Mouse (Mus musculus) WW6 (cell line): ENCODE measurements around the gene Txnrd2.

Source experiments
- DNase-seq: peaks from one replicate; pipeline ENCODE4 v3.0.0-alpha.2; 2013; ENCODE audit warnings: low read depth, low spot score

Txnrd2 gene

GRCm38 (mm10) chr16:18484794-18485435 lies 58.7 kb downstream of the Txnrd2 start:
- DNase-seq, result no peak

- DNase-seq, result no peak
These were observed 59.9 kb downstream of the Txnrd2 start for GRCm38 (mm10) chr16:18486126-18486525.

- no peak for DNase-seq
These were observed 64.1 kb downstream of the Txnrd2 start for GRCm38 (mm10) chr16:18490281-18490680.

DNA sequence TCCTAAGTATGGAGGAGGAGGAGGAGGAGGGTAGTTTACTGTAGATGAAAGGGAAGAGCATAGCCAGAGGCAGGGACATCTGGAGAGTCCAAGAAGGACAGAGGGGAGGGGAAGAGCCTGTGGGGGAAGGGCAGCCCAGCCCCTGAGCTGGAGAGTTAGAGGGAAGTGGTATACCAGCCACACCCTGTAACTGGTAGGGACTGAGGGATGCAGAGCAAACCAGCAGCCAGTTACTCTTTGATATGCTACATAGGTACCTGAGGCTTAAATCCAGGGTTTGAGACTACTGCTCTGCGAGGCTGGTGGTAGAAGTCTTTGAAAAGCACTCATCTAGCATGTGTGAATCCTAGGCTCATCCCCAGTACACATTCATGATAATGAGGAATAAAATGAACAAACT lies 64.7 kb downstream of the Txnrd2 start:
- no peak for DNase-seq

DNA sequence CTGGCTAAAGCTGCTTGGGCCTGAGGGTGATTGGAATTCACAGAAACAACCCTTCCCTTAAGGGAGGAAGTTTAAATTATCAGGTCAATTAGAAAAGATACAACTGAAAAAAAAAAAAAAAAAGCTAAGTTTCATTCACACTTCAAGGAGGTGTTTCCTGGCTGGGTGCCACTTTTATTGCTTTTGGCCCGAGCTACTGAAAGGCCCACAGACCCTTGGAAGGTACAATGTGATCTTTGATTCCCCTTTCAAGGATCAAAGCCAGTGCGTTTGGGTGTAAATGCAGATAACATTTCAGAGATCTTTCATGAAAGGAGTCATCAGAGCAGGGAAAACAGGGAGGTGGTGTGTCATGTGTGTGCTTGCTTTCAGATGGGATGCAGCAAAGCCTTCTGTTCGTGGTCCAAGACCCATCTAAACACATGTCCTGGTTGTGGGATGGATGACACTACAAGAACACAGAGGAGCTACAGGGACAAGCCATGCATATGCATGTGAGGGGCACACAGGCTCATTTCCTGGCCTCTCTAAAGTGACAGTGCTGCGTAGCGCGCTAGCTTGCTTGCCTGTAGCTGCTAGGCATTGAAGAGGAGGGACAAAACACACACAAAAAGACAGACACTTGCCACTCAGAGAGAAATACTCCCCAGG lies 71.8 kb downstream of the Txnrd2 start:
- DNase-seq, result no peak

- DNase-seq, result peak; percentile 93
These were observed 72.4 kb downstream of the Txnrd2 start, which contains the start of the genes Gnb1l and Rtl10 for GRCm38 (mm10) chr16:18498558-18498990. Gnb1l (plus strand) TSS chr16:18498713. Rtl10 (plus strand) TSS chr16:18498901.

DNA sequence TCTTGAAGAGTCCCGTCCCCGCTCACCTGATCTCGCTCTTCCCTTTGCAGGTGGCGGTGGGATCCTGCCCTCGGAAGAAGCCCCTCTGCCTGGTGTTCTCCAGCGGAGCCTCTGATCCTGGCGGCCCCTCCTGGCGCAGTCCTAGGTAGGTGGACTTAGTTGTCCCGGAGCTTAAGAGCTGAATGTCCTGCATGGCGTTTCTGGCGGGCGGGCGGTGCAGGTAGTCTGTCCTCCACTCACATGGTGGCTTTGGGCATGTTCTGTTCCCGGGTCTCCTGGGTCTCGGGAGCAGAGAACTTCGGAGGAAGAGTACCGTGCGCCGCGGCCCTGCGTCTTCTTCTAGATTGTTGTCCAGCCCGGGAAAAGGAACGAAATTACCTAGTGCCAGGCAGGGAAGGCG lies 72.8 kb downstream of the Txnrd2 start:
- no peak for DNase-seq

GRCm38 (mm10) chr16:18501531-18501930 lies 75.3 kb downstream of the Txnrd2 start:
- DNase-seq, result no peak

DNA sequence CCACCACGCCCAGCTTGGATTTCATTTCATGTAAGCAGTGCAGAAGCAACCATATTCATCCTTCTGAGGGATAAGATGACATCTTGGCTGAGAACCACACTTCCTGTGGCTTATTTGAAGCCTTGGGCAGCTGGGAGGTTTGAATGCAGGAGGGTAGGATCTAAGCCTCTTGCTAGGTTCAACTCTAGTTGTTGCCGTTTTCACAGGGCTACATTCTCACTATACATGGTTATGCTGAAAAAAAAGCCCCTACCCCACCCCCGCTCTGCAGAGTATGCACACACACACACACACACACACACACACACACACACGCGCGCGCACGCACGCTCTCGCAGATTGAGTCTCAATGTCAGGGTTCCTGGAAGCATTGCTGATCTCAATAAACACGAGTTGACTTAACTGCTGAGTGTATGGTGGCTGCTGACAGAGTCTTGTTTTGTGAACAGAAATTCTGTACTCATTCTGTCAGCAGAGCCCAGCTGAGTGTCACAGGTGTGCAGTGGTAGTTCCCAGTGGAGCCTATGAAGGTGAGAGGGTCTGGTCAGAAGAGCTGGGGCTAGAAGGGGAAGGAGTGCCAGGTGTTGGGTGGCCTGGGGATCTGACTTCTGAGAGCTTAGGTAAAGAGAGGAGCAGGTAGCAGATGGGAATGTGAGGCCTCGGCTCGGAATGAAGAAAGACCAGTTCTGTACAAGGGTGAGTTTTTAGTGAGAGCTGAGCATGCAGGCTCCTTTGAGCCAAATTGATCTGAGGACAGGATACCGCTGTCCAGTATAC lies 77.6 kb downstream of the Txnrd2 start:
- DNase-seq, result no peak

DNA sequence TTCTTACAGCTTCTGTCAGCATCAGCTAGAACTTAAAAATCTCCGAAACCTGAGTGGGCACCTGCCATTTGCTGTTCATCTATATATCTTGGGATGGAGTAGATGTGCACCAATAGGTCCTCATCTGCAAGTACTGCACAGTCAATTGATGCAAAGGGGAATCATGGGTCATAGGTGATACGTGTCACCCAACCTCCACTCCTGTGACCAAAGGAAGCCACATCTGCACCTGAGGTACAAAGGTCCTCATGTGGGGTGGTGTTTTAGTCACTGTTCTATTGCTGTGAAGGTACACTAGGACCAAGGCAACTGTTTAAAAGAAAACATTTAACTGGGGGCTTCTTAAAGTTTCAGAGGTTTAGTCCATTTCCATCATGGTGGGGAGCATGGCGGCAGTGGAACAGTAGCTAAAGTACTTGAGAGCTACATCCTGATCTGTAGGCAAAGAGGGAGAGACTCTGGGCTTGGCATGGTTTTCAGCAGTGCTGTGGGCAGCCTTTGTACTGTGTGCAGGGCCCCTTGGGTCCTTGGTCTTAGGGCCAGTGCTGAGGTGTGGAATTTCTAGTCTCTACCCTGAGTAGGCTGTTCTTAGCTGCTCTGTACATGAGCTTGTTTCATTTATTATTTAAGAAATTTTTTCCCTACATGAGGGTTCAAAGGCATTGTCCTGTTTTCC lies 80.5 kb downstream of the Txnrd2 start:
- DNase-seq, result no peak

- DNase-seq, result no peak
These were observed 81.0 kb downstream of the Txnrd2 start for GRCm38 (mm10) chr16:18507200-18507549.

DNA sequence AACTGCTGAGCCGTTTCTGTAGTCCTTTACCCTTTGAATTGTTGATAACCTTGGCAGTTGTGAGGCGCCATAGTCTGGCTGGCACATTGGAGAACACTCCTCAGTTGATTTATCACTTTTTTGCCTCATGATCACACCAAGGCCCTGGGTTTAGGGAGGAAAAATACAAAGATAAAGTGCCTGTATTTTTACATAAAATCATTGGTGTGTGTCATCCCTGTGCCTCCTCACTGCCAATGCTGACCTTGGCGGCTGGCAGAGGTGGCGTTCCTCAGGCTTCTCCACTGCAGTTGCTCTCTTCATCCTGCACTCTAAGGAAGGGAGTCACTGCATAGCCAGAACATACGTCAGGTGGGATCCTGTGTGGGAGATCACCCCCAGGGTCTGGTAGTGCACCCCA lies 85.6 kb downstream of the Txnrd2 start:
- DNase-seq, result no peak

GRCm38 (mm10) chr16:18513508-18513907 lies 87.3 kb downstream of the Txnrd2 start:
- DNase-seq, result no peak

DNA sequence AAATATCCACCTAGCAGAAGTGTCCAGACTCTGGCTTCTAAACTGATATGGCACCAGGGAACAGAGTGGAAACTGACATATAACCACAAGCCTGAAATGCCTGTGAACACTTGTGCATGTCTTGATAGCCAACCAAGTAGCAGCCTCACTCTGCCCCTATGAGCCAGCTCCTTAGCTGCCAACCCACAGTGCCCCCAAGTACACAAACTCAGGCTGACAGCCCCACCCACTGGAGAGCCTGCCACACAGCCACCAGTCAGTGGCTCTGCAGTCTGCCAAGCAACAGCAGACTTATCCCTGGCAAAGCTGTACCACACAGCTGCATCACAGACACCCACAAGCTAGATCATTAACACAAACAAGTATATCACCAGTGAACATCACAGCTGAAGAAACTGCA lies 91.9 kb downstream of the Txnrd2 start:
- no peak for DNase-seq

DNA sequence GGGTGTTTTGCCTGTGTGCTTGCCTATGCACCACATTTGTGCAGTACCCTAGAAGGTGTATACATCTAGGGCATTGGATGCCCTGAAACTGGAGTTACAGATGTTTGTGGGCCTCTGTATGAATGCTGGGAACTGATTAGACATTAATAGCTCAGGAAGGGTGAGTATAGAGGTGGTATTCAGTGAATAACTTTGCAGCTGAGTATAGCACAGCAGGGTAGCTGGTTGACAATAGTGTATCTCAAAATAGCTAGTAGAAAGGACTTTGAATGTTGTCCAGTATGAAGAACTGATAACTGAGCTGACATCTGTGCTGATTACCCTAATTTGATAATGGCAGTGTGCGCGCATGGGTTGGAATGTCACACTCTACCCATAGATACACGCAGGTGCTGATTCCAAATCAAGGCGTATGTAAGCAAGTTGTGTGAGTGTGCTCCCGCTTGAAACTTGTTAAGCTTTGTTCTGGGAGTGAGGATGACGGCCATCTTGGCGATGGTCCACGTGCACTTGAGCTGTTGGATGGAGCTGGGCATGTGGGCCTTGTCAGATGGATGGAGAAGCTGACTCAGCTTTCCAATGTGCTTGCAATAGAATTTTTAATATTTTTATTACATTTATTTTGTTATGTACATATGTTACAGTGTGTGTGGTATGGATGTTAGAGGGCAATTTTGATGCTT lies 97.5 kb downstream of the Txnrd2 start:
- DNase-seq, result no peak

GRCm38 (mm10) chr16:18528656-18529055 lies 102.5 kb downstream of the Txnrd2 start:
- DNase-seq, result no peak
